Mouse (Mus musculus) 416B (cell line): Measurements from ENCODE around the gene Hist1h2bg.
"Not testable (repeated sequence)": the region's sequence is repeated elsewhere in the genome, so short reads cannot be mapped to it uniquely, and the experiment has no call there.

ENCODE experiments used
- DNase-seq: peaks from one replicate; pipeline ENCODE4 v3.0.0; 2011; ENCODE audit warnings: low read depth

Gene Hist1h2bg

DNA sequence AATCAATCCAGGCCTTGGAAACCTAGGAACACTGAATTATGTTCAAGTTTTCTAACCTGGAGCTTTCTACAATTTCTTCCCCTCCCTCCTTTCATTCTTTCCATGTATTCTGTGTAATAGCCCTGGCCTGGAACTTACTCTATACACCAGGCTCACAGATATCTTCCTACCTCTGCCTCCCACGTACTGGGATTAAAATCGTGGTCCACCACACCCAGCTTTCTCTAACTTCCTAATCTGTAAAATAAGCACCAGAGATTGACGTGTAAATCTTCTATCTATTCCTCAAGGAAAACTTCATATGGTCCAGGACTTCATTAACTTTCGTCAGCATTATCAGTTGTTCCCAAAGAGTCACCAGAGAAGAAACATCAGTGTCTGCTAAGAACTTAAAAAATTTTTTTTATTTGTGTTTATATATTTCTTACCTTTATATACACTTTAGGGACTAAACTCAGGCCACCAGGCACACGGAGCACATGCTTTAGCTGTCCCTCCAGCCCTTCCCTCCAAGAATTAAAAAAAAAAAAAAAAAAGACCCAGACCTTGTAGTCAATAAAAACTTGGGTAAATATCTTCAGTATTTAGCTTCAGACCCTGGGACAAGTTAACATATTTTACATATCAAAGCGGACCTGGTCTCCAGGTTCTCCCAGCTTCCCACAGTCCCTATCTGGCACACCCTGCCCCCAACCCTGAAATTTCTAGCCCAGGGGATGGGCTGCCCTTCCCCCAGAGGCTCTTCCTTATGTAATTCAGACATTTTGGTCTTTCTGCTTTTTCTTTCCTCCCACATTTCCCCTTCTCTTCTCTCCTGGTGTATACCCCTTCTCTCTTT, 11.2 kb downstream of the Hist1h2bg start:
- DNase-seq, result peak; percentile 82

GRCm38 (mm10) chr13:23583387-23584068, 12.3 kb downstream of the Hist1h2bg start:
- peak; percentile 54 for DNase-seq

DNA sequence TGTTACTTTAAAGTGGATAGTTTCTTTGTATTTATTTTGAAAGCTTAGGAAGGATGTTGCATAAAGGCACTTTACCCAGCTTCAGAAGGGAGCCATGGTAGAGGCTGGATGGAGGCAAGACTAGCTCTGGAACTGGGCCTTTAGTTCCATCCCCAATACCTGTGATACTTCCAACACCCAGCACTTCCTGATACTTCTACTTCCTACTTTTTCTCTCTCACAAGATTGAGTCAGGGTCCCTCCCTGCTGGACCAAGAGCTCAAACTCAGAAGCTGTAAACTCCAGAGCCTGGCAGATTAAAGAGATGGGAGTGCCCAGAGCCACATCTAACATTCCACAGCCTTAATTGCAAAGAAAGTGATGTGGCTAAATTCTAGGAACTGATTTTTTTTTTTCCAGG, 13.1 kb downstream of the Hist1h2bg start:
- DNase-seq, result peak; percentile 68

DNA sequence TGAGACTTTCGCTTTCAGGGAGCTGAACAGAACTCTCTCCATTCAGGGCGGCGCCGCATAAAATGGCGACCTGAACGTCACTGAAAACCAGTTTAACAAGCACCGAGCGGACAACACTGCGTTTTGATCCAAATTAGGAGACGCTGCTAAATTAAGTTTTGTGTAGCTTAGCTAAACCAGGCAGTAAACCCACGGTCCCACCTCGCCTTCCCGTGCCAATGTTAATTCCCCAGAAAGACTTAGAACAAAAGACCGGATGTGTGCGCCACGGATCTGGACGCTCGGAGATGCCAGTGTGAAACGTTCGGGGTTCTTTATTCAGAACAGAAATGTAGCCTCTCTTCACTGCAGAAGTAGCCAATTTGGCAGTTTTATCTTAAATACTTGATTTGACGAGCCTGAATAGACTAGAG, 13.8 kb downstream of the Hist1h2bg start:
- peak; percentile 91 for DNase-seq

GRCm38 (mm10) chr13:23585442-23586098, 14.4 kb downstream of the Hist1h2bg start:
- DNase-seq, result peak; percentile 99

GRCm38 (mm10) chr13:23586099-23586939, 15.1 kb downstream of the Hist1h2bg start:
- DNase-seq, result peak; percentile 73

- peak; percentile 68 for DNase-seq
Measured at GRCm38 (mm10) chr13:23586940-23587225, 15.7 kb downstream of the Hist1h2bg start.

DNA sequence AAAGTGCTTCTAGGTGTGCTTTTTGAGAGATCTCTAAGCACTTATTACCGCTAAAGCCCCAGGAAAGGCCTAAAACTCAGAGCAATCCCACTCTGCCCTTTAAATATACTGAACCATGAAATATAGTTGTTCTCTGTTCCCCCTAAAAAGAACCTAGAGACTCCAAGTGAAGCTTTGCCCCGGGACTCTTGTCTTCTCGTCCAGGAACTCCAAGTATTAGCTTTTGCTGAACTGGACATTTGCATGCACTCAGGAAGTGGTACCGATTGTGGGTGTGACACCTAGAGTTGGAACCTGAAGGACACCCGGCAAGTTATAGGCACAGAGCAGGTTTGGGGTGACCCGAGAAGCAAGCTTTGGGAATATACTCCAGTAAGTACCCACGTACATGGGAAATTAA, 20.0 kb downstream of the Hist1h2bg start:
- DNase-seq, result no peak

DNA sequence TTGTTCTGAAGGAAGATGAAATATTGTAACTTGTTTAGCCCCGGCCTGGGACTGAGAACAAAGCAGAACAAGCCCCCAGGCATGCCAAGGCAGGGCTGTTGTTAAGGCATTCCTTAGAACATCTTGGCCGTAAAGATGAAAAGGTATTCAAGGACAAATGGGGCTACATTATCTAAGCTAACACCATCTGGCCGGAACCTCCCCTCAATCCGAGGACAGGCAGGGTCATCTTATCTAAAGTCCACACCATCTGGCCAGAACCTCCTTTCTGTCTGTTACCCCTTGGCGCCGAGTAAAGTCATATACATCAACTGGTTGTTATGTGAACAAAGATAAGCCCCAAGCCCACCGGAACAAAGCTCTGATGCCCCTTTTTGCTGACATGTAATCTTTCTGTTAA, 20.7 kb downstream of the Hist1h2bg start:
- DNase-seq, result not testable (repeated sequence)

- no peak for DNase-seq
Measured at GRCm38 (mm10) chr13:23592614-23593013, 21.4 kb downstream of the Hist1h2bg start.

- peak; percentile 85 for DNase-seq
Measured at GRCm38 (mm10) chr13:23593051-23593770, 22.0 kb downstream of the Hist1h2bg start.

GRCm38 (mm10) chr13:23595185-23595584, 24.0 kb downstream of the Hist1h2bg start:
- DNase-seq, result no peak

DNA sequence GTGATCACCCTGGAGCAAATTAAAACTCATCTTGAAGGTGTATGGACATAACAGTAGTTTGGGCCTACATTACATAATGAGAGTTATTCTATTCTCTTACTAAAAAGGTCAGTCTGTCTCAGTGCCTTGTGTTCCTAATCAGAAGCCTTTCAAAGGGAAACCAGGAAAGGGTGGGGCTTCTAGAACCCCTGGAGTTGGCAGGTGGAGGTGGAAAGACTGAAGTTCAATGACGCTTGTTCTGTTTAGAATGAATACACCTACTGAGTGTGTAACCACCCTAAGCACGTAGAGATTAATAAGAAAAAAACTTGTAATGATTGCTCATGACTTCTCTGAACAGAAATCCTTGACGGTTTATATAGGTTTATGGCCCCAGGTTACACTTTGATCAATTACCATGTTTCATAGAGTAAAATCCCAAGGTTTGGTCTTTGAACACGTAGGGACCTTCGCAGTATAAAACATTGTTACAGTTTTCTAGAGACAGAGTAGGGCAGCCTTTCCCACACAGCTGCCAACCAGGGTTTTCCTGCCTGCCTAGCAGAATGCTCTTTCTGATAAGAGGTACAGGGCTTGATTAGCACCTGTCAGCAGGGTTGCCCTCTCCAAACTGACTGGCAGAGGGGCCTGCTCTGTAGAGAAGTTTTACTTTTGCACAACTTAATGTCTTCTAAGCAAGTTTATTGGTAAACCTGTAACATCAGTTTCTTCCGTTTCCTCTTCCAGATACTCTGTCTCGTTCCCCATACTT, 24.6 kb downstream of the Hist1h2bg start:
- DNase-seq, result no peak

GRCm38 (mm10) chr13:23597957-23598356, 26.8 kb downstream of the Hist1h2bg start:
- peak; percentile 89 for DNase-seq

- no peak for DNase-seq
Measured at GRCm38 (mm10) chr13:23603182-23603699, 32.0 kb downstream of the Hist1h2bg start.

DNA sequence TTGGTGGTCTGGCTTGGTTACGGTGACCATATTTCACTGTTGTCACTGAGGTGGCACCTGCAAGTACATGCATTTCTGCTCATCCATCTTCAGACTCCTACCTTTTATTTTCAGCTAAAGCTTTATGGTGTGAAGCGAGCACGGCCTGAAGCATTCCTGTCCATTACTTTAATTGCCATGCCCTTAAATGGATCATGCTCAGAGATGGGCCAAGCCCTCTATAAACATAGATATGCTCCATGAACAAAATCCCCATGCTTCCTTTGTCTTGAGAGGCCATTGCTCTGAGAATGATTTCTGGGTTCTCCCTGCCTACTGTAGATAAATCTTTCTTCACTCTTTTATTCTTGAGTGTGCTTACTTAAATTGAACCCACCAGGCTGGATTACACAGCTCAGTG, 33.3 kb downstream of the Hist1h2bg start:
- no peak for DNase-seq

DNA sequence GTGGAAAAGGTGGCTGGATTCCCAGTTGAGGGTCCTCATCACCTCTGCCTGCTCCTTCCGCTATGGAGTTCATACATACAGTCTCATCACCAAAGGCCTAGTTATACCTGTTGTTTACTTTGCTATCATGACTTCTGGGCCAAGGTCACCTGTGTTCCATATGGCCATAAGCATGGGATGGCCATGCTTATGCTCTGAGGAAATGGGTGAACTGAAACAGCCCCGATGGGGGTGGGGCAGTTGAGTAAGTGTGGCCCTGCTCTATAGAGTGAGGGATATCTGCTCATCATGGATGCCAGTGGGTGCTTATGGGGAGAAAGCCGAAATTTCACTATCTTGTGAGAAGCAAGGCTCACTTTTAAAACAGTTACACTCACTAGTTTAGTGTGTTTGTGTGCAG, 33.9 kb downstream of the Hist1h2bg start:
- DNase-seq, result no peak

- peak; percentile 91 for DNase-seq
Measured at GRCm38 (mm10) chr13:23609209-23609608, 38.0 kb downstream of the Hist1h2bg start.

- peak; percentile 28 for DNase-seq
Measured at GRCm38 (mm10) chr13:23609844-23610243, 38.6 kb downstream of the Hist1h2bg start.

DNA sequence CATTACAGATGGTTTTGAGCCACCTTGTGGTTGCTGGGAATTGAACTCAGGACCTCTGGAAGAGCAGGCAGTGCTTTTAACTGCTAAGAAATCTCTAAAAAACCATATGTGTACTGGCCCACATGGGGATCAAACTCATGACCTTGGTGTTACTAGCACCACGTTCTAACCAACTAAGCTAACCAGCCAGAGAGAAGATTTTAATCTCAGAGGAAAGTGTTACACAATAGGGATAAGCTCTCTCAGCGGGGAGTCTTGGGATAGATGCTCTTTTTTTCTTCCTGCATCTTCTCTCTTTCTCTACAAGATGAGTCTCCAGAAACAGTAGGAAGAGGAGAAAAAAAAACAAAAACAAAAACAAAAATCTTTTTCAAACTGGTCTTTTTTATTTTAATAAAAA, 39.2 kb downstream of the Hist1h2bg start:
- peak; percentile 69 for DNase-seq
